Mouse (Mus musculus): ENCODE data around the gene Psma1.

Psma1 gene

DNA sequence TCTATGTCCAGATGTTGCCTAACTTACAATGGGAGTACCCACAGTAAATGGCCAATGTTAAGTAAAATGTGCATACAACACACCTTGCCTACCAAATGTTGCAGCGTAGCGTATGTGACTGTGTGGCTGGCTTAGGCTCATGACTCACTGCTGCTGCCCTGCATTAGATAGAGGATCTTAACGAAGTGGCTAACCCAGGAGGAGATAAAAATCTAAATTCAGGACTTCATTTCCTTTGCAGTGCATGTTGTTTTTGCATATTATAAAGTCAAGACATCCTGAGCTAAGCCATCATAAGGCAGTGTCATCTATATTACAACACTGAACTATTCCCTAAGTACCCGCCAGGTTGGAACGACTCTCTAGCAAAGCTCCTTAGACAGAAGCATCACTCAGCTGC lies 7.5 kb downstream of the Psma1 start:
- no peak for DNase-seq

DNA sequence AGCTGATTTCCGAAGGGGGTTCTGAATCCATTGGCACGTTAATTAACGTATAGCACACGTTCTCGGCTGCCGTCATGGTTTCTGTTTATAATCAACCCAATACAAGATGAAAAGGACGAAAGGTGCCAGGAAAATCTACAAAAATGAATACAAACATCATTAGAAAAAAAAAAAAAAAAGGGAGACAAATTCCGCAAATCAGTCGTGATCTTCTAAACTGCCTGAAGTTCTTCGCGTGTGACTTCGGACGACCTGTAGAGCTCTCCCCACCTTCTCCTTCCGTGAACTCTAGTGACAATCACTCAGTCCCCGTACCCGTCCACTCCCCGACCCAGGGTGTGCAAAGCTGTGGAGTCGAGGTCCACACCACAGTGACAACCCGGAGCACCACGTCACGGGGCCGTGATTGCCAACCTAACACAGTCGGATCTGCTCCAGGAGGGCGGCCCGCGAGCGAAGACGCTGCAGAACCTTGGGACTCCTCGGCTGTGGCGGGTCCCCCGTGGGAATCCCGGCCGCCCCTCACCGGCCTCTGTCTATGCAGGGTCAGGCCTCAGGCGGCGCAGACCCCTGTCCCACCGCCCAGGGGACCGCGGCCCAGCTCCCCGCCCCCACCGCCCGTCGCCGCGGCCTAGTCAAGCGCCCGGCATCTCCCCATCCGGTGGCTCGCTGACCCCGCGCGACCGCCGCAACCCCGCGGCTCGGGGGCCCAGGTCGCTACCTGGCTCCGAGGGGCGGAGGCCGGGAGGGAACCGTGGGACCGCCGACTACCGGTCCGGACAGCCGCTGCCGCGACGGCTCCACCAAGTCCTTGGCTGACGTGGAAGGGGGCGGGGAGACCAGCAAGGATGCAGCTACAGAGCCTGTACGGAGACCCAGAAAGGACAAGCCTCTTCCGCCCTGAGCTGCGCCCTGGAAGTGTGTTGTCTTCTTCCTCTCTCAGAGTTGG lies 21.8 kb downstream of the Psma1 start, which contains the start of gene Copb1:
Gene Copb1, minus strand, starts transcription at position 827 of the 949 bp plus-strand sequence.
- DNase-seq, result peak; percentile 95

DNA sequence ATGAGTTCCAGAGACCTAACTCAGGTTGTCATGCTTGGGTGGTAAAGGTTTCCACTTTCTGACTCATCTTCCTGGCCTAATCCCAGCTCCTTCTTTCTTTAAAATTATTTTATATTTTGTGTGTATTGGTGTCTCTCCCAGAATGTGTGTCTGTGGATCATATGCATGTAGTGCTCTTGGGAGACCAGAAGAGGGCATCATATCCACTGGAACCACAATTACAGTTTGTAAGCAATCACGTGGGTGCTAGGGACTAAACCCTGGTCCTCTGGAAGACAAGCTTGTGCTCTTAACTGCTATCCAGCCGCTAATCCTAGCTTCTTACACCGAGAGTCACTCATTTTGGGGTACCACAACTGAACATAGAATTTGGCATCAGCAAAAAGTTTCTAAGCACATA lies 24.2 kb downstream of the Psma1 start:
- no peak for DNase-seq

DNA sequence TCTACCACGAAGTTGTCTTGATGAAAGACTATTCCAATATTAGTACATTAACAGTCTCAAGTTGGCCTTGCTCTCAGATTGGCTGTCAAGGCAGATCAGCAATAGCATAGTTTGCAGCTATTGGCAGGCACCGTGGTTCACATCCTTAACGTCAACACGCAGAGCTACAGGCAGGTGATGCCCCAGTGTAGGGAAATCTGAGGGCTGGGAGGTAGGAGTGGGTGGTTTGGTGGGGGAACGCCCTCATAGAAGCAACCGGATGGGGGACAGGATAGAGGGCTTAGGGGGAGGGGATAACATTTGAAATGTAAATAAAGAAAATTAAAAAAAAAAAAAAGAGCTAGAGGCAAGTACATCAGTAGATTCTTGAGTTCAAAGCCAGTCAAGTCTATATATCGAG lies 41.9 kb downstream of the Psma1 start:
- DNase-seq, result no peak

DNA sequence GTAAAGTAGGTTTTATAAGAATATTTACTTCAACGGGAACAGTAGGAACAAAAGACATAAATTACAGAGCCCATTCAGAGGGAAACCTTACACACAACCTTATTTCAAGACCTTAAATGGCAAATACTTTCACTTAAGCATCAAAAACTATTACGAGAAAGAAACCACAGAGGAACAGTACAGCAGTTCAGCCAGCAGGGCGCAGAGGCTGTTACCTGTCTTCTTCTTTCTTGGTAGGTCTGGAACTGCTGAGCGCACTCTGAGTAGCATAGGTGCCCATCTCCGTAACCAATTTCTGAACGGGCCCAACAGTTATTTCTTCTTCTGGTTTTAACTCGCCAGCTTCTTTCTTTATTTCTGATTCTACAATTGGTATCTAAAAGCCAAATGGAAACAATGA lies 42.9 kb downstream of the Psma1 start:
- DNase-seq, result no peak

DNA sequence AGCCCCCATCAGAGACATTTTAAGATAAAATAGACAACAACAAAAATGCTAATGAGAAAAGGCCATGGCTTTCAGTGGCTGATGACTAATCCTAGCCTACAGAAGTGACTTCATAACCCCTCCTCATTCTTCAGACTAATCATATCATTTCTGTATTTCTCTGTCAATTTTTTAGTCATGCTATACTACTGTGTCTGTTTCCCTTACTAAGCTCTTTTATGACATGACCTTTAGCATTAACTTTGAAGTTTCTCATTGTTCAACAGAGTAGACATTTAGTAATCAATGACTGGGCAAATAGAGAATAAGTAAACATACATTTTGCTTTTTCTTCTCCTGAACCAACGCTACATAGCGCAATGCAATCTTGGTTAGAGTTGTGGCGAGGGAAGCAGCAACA lies 44.1 kb downstream of the Psma1 start:
- DNase-seq, result no peak

DNA sequence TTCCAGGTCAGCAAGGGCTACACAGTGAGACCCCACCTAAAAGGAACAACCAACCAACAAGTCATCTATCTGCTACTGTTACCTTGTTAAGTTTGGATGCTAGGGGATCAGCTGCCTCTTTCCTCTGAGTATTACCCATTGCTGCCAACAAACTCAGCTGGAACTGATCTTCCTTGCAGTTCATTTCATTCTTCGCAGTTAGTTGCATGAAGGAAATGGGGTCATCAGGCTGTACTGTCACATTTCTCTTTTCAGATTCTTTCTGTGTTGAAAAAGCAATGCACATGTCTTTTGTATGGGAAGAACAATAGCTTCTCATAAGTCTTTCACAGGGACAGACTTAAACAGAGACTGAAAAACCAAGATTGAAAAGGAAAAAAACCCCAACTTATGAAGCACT lies 49.4 kb downstream of the Psma1 start:
- no peak for DNase-seq

DNA sequence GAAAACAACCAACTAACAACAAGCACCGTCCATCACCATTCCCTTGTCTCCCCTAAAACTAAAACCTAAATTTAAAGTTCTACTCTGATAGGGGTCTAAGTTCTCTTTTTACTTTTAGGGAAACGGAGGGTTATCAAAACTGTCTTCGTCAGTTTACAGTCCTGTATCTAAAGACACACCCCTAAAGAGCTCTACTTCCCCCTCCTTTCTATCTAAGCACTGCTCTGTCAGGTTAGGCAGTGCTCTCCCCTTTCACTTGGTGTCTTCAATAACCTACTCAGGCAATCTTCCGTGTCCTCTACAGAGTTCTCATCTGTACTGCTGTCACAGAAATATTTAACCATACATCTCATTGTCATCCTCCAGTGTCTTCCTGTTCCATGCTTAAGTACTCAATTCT lies 55.5 kb downstream of the Psma1 start:
- no peak for DNase-seq

DNA sequence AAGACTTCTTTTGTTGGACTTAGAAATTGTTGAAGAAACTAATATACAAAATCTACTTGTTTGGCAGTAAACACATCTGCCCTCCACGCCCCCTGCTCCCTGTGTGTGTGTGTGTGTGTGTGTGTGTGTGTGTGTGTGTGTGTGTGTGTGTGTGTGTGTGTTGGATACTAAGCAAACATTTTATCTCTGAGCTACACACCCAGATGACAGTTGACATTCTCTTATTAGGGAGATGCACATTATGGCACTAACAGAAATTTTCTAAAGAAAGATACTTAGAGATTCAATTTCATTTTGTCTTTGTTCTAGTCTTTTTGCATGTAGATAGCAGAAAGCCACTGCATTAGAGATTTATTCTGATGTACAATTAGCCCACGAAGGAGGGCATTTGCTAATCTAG lies 59.0 kb downstream of the Psma1 start:
- no peak for DNase-seq
